Mouse (Mus musculus) stomach, embryonic 14.5 days (tissue): ENCODE measurements around the gene Zfp78. TPM values are rescaled to one million over a fixed set of nuclear protein-coding genes. Genes with fewer than 3 reads are reported as not detected.

Experiments used
- ATAC-seq: fragments of 200-750 bp; cut with Nextera tagmentation; 2 replicates; pipeline ENCODE4 v1.8.0; 2017; ENCODE audit warnings: low read depth, moderate TSS enrichment; ENCODE audit not compliant: insufficient number of reproducible peaks, insufficient read depth, low FRiP score
- H3K27ac ChIP-seq: fragments of 300-500 bp; sonication (generic); 2 replicates; pipeline ENCODE4 v1.5.1; 2014; ENCODE audit warnings: mild to moderate bottlenecking, low read length, moderate library complexity, mixed read lengths
- H3K27me3 ChIP-seq: fragments of 300-500 bp; sonication (generic); 2 replicates; pipeline ENCODE4 v1.6.1; 2014; ENCODE audit warnings: low read length, control low read depth, mixed read lengths; ENCODE audit not compliant: control insufficient read depth, insufficient read depth
- H3K36me3 ChIP-seq: fragments of 300-500 bp; sonication (generic); 2 replicates; pipeline ENCODE4 v1.6.1; 2014; ENCODE audit warnings: mild to moderate bottlenecking, control low read depth, low read length, moderate library complexity, mixed read lengths; ENCODE audit not compliant: control insufficient read depth, insufficient read depth
- H3K4me1 ChIP-seq: fragments of 300-500 bp; sonication (generic); 2 replicates; pipeline ENCODE4 v1.6.1; 2014; ENCODE audit warnings: low read length, control low read depth, mixed read lengths; ENCODE audit not compliant: control insufficient read depth, insufficient read depth
- H3K4me2 ChIP-seq: fragments of 300-500 bp; sonication (generic); replicated peaks from 2 replicates; pipeline ENCODE4 v1.6.1; 2014; ENCODE audit warnings: low read depth, low read length, control low read depth
- H3K4me3 ChIP-seq: fragments of 300-500 bp; sonication (generic); 2 replicates; pipeline ENCODE4 v1.5.1; 2014; ENCODE audit warnings: low read depth, low read length, control low read depth
- H3K9ac ChIP-seq: fragments of 300-500 bp; sonication (generic); replicated peaks from 2 replicates; pipeline ENCODE4 v1.6.1; 2014; ENCODE audit warnings: low read depth, mild to moderate bottlenecking, control low read depth, low read length, moderate library complexity, mixed read lengths
- H3K9me3 ChIP-seq: fragments of 300-500 bp; sonication (generic); 2 replicates; pipeline ENCODE4 v1.6.1; 2016; ENCODE audit warnings: low read depth, low read length, control low read depth; ENCODE audit not compliant: control insufficient read depth
- WGBS: fragments of 180-500 bp; shearing (Covaris S2); extraction: QIAGEN DNeasy Blood & Tissue Kit; methylation state at CpG from one replicate; pipeline ENCODE4 v1.1.7; 2014; 5-methylcytosine and 5-hydroxymethylcytosine counted together
- polyA plus RNA-seq: library from polyadenylated mRNA; unstranded; fragments of >200 nt; fragmentation: Nextera tagmentation; extraction: Ambion mirVana; gene quantifications from 2 replicates; pipeline ENCODE4 v1.2.1, GENCODE M21; 2014

Zfp78 gene
- polyA plus RNA-seq, 1 experiment from 2014 or later: 4.5 TPM

GRCm38 (mm10) chr7:6397996-6398975 lies 35.2 kb downstream of the Zfp78 start, which contains the start of gene Smim17:
Gene Smim17, plus strand, starts transcription at chr7:6398715.
- Histone ChIP-seq H3K4me3 (peak within 1 kb of the TSS; percentile 39), H3K4me1 (no peaks in the 10 kb centered on the region), H3K36me3 (no peaks in the 10 kb centered on the region; the same call in none of the 2 replicates), H3K27me3 (no peaks in the 10 kb centered on the region), H3K4me2 (peak within 1 kb of the TSS; percentile 63), H3K9ac (no peak within 1 kb of the TSS), H3K9me3 (no peaks in the 10 kb centered on the region), H3K27ac (no peak within 1 kb of the TSS)
- 27% methylated on average over 25 of the region's 25 CpGs for WGBS
- ATAC-seq: peak; percentile 85; the same call in 1 of the 2 replicates

GRCm38 (mm10) chr7:6410043-6410442 lies 47.0 kb downstream of the Zfp78 start, which contains the start of gene Gm20715:
Gene Gm20715, plus strand, starts transcription at chr7:6410277.
- H3K4me2 ChIP-seq: no peak within 1 kb of the TSS
- H3K27ac ChIP-seq: no peak within 1 kb of the TSS
- WGBS: 1% methylated on average over 17 of the region's 17 CpGs
- H3K4me3 ChIP-seq: no peak within 1 kb of the TSS
- H3K27me3 ChIP-seq: no peaks in the 10 kb centered on the region
- no peaks in the 10 kb centered on the region for H3K36me3 ChIP-seq
- no peak within 1 kb of the TSS for H3K9ac ChIP-seq
- peak; percentile 92 for ATAC-seq
- no peaks in the 10 kb centered on the region for H3K4me1 ChIP-seq
- H3K9me3 ChIP-seq: no peaks in the 10 kb centered on the region

- Histone ChIP-seq H3K36me3 (no peaks in the 10 kb centered on the region), H3K27me3 (no peaks in the 10 kb centered on the region), H3K4me3 (no peak overlapping the region), H3K27ac (no peak overlapping the region), H3K4me2 (no peak overlapping the region), H3K4me1 (no peaks in the 10 kb centered on the region), H3K9ac (no peak overlapping the region), H3K9me3 (no peaks in the 10 kb centered on the region)
- 0 out of 2 replicates have a peak, but pooled peaks have one; percentile 28 for ATAC-seq
- WGBS: 7% methylated on average over 20 of the region's 22 CpGs
Measured at GRCm38 (mm10) chr7:6414626-6415441, 51.8 kb downstream of the Zfp78 start.

- Histone ChIP-seq H3K27ac (no peak overlapping the region), H3K4me2 (no peak overlapping the region)
- WGBS: 13% methylated on average over 8 of the region's 8 CpGs
Measured at GRCm38 (mm10) chr7:6415442-6415787, 52.3 kb downstream of the Zfp78 start.

GRCm38 (mm10) chr7:6419894-6420293 lies 56.8 kb downstream of the Zfp78 start:
- Histone ChIP-seq H3K9ac (no peak overlapping the region), H3K4me2 (no peak overlapping the region), H3K9me3 (no peaks in the 10 kb centered on the region), H3K36me3 (no peaks in the 10 kb centered on the region), H3K27me3 (no peaks in the 10 kb centered on the region), H3K4me3 (no peak overlapping the region), H3K27ac (no peak overlapping the region), H3K4me1 (no peaks in the 10 kb centered on the region)
- ATAC-seq: no peak
- WGBS: 69% methylated on average over 6 of the region's 6 CpGs

More at GRCm38 (mm10) chr7:6415442-6415787, 52.3 kb downstream of the Zfp78 start:
- H3K4me3 ChIP-seq: no peak overlapping the region
- no peaks in the 10 kb centered on the region for H3K27me3 ChIP-seq
- H3K36me3 ChIP-seq: no peaks in the 10 kb centered on the region
- H3K9me3 ChIP-seq: no peaks in the 10 kb centered on the region
- no peak overlapping the region for H3K9ac ChIP-seq
- ATAC-seq: no peak
- H3K4me1 ChIP-seq: no peaks in the 10 kb centered on the region

- Histone ChIP-seq H3K4me1 (no peaks in the 10 kb centered on the region), H3K4me3 (no peak overlapping the region), H3K9me3 (peaks cover 4% of the 10 kb centered on the region; the same call in 1 of the 2 replicates), H3K4me2 (no peak overlapping the region), H3K36me3 (no peaks in the 10 kb centered on the region), H3K27ac (no peak overlapping the region), H3K27me3 (no peaks in the 10 kb centered on the region), H3K9ac (no peak overlapping the region)
- ATAC-seq: no peak
- 87% methylated on average over 3 of the region's 3 CpGs for WGBS
Measured at GRCm38 (mm10) chr7:6429381-6429780, 66.3 kb downstream of the Zfp78 start.

- Histone ChIP-seq H3K9me3 (peaks cover 4% of the 10 kb centered on the region; the same call in 1 of the 2 replicates), H3K27ac (no peak overlapping the region), H3K27me3 (no peaks in the 10 kb centered on the region), H3K9ac (no peak overlapping the region), H3K4me3 (no peak overlapping the region), H3K4me1 (no peaks in the 10 kb centered on the region), H3K36me3 (no peaks in the 10 kb centered on the region), H3K4me2 (no peak overlapping the region)
- 36% methylated on average over 2 of the region's 2 CpGs for WGBS
- no peak for ATAC-seq
Measured at GRCm38 (mm10) chr7:6430342-6430741, 67.3 kb downstream of the Zfp78 start.
